Mouse (Mus musculus): ENCODE measurements around the gene Zbtb7b.

The Zbtb7b gene

GRCm38 (mm10) chr3:89373581-89374231 is 20.9 kb downstream of the Zbtb7b start:
- in situ Hi-C loops (cut with MboI, MseI), result no loop called here

GRCm38 (mm10) chr3:89367338-89367737 is 27.2 kb downstream of the Zbtb7b start:
- in situ Hi-C loops (cut with MboI, MseI), result no loop called here

GRCm38 (mm10) chr3:89365486-89366414 is 28.8 kb downstream of the Zbtb7b start:
- in situ Hi-C loops (cut with MboI, MseI), result no loop called here

GRCm38 (mm10) chr3:89365153-89365485 is 29.5 kb downstream of the Zbtb7b start, which contains the start of gene Dcst1:
TSS of gene Dcst1 (minus strand) at chr3:89365253.
- in situ Hi-C loops (cut with MboI, MseI), result no loop called here

GRCm38 (mm10) chr3:89364631-89365030 is 29.9 kb downstream of the Zbtb7b start:
- in situ Hi-C loops (cut with MboI, MseI), result no loop called here

GRCm38 (mm10) chr3:89361675-89362074 is 32.9 kb downstream of the Zbtb7b start, which contains the start of gene Dcst2:
TSS of gene Dcst2 (plus strand) at chr3:89361975.
- in situ Hi-C loops (cut with MboI, MseI), result no loop called here

GRCm38 (mm10) chr3:89360237-89360636 is 34.3 kb downstream of the Zbtb7b start:
- in situ Hi-C loops (cut with MboI, MseI), result no loop called here

- in situ Hi-C loops (cut with MboI, MseI), result no loop called here
Measured at GRCm38 (mm10) chr3:89359630-89360029, 34.9 kb downstream of the Zbtb7b start.

- in situ Hi-C loops (cut with MboI, MseI), result no loop called here
Measured at GRCm38 (mm10) chr3:89356029-89356428, 38.5 kb downstream of the Zbtb7b start.

GRCm38 (mm10) chr3:89355512-89355902 is 39.1 kb downstream of the Zbtb7b start:
- in situ Hi-C loops (cut with MboI, MseI), result no loop called here

- in situ Hi-C loops (cut with MboI, MseI), result no loop called here
Measured at GRCm38 (mm10) chr3:89354816-89355511, 39.6 kb downstream of the Zbtb7b start.

GRCm38 (mm10) chr3:89351271-89351670 is 43.3 kb downstream of the Zbtb7b start:
- in situ Hi-C loops (cut with MboI, MseI), result no loop called here

- in situ Hi-C loops (cut with MboI, MseI), result loop anchor here (10.0 kb wide), 1 partner anchor 135 kb away; no protein-coding TSS in a partner anchor
Measured at GRCm38 (mm10) chr3:89349869-89350501, 44.6 kb downstream of the Zbtb7b start, which contains the start of gene Adam15. TSS of gene Adam15 (minus strand) at chr3:89349996.

GRCm38 (mm10) chr3:89348911-89349868 is 45.4 kb downstream of the Zbtb7b start:
- in situ Hi-C loops (cut with MboI, MseI), result loop anchor here (10.0 kb wide), 1 partner anchor 136 kb away; no protein-coding TSS in a partner anchor

GRCm38 (mm10) chr3:89347916-89348315 is 46.7 kb downstream of the Zbtb7b start:
- in situ Hi-C loops (cut with MboI, MseI), result loop anchor here (10.0 kb wide), 1 partner anchor 137 kb away; no protein-coding TSS in a partner anchor

- in situ Hi-C loops (cut with MboI, MseI), result loop anchor here (10.0 kb wide), 1 partner anchor 138 kb away; no protein-coding TSS in a partner anchor
Measured at GRCm38 (mm10) chr3:89346815-89347540, 47.6 kb downstream of the Zbtb7b start.

- in situ Hi-C loops (cut with MboI, MseI), result loop anchor here (10.0 kb wide), 1 partner anchor 142 kb away; no protein-coding TSS in a partner anchor
Measured at GRCm38 (mm10) chr3:89343279-89343678, 51.3 kb downstream of the Zbtb7b start.

GRCm38 (mm10) chr3:89341794-89342193 is 52.8 kb downstream of the Zbtb7b start:
- in situ Hi-C loops (cut with MboI, MseI), result loop anchor here (10.0 kb wide), 1 partner anchor 143 kb away; no protein-coding TSS in a partner anchor

- in situ Hi-C loops (cut with MboI, MseI), result loop anchor here (10.0 kb wide), 1 partner anchor 144 kb away; no protein-coding TSS in a partner anchor
Measured at GRCm38 (mm10) chr3:89340465-89340864, 54.1 kb downstream of the Zbtb7b start.
